Mouse (Mus musculus): ENCODE results near the gene Rnf43. TPM values are rescaled to one million over a fixed set of nuclear protein-coding genes. Genes with fewer than 3 reads are reported as not detected.

The Rnf43 gene
- polyA plus RNA-seq, 1 experiment from 2014 or later = 0.84 TPM

- no peaks in the 10 kb centered on the region for H3K9me3 ChIP-seq (ENCODE audit: control insufficient read depth, low read length)
- H3K27me3 ChIP-seq (ENCODE audit: control insufficient read depth, insufficient read depth, low read length) = no peaks in the 10 kb centered on the region
- no peak for ATAC-seq (ENCODE audit: low FRiP score)
- H3K27ac ChIP-seq = no peak overlapping the region
- H3K4me3 ChIP-seq (replicated peaks; ENCODE audit: low read length) = no peak overlapping the region
- H3K4me2 ChIP-seq (replicated peaks) = no peak overlapping the region
- no peaks in the 10 kb centered on the region for H3K36me3 ChIP-seq (replicated peaks; ENCODE audit: control insufficient read depth, insufficient read depth)
- H3K9ac ChIP-seq = no peak overlapping the region
- 77% methylated on average over 18 of the region's 18 CpGs for WGBS
- no peaks in the 10 kb centered on the region for H3K4me1 ChIP-seq (replicated peaks; ENCODE audit: control insufficient read depth, insufficient read depth, low read length)
- DNase-seq (ENCODE audit: low spot score) = no peak
These were observed 66.5 kb downstream of the Rnf43 start for GRCm38 (mm10) chr11:87728850-87729592.

GRCm38 (mm10) chr11:87729593-87730185 lies 67.2 kb downstream of the Rnf43 start:
- WGBS = 90% methylated on average over 13 of the region's 13 CpGs
- Histone ChIP-seq H3K9ac (no peak overlapping the region), H3K27ac (no peak overlapping the region), H3K27me3 (ENCODE audit: control insufficient read depth, insufficient read depth, low read length) (no peaks in the 10 kb centered on the region), H3K4me1 (replicated peaks; ENCODE audit: control insufficient read depth, insufficient read depth, low read length) (no peaks in the 10 kb centered on the region), H3K4me3 (replicated peaks; ENCODE audit: low read length) (no peak overlapping the region), H3K4me2 (replicated peaks) (no peak overlapping the region), H3K9me3 (ENCODE audit: control insufficient read depth, low read length) (no peaks in the 10 kb centered on the region), H3K36me3 (replicated peaks; ENCODE audit: control insufficient read depth, insufficient read depth) (no peaks in the 10 kb centered on the region)
- no peak for DNase-seq (ENCODE audit: low spot score)
- ATAC-seq (ENCODE audit: low FRiP score) = no peak

- Histone ChIP-seq H3K27me3 (ENCODE audit: control insufficient read depth, insufficient read depth, low read length) (no peaks in the 10 kb centered on the region), H3K9ac (no peak overlapping the region), H3K4me1 (replicated peaks; ENCODE audit: control insufficient read depth, insufficient read depth, low read length) (no peaks in the 10 kb centered on the region), H3K36me3 (replicated peaks; ENCODE audit: control insufficient read depth, insufficient read depth) (no peaks in the 10 kb centered on the region), H3K9me3 (ENCODE audit: control insufficient read depth, low read length) (no peaks in the 10 kb centered on the region), H3K4me3 (replicated peaks; ENCODE audit: low read length) (no peak overlapping the region), H3K4me2 (replicated peaks) (no peak overlapping the region), H3K27ac (no peak overlapping the region)
- 70% methylated on average over 10 of the region's 10 CpGs for WGBS
- DNase-seq (ENCODE audit: low spot score) (no peak), ATAC-seq (ENCODE audit: low FRiP score) (no peak)
These were observed 68.3 kb downstream of the Rnf43 start for GRCm38 (mm10) chr11:87730652-87731310.

- Histone ChIP-seq H3K36me3 (replicated peaks; ENCODE audit: control insufficient read depth, insufficient read depth) (no peaks in the 10 kb centered on the region), H3K27me3 (ENCODE audit: control insufficient read depth, insufficient read depth, low read length) (no peaks in the 10 kb centered on the region), H3K4me1 (replicated peaks; ENCODE audit: control insufficient read depth, insufficient read depth, low read length) (peaks cover 11% of the 10 kb centered on the region), H3K4me2 (replicated peaks) (peak overlapping the region; percentile 11; the same call in 1 of the 2 replicates), H3K9ac (no peak overlapping the region), H3K4me3 (replicated peaks; ENCODE audit: low read length) (no peak overlapping the region), H3K9me3 (ENCODE audit: control insufficient read depth, low read length) (no peaks in the 10 kb centered on the region), H3K27ac (no peak overlapping the region)
- ATAC-seq (ENCODE audit: low FRiP score) (no peak), DNase-seq (ENCODE audit: low spot score) (no peak)
- WGBS = 40% methylated on average over 5 of the region's 5 CpGs
These were observed 71.8 kb downstream of the Rnf43 start for GRCm38 (mm10) chr11:87734346-87734745.

GRCm38 (mm10) chr11:87735691-87736090 lies 73.2 kb downstream of the Rnf43 start:
- peaks cover 11% of the 10 kb centered on the region for H3K4me1 ChIP-seq (replicated peaks; ENCODE audit: control insufficient read depth, insufficient read depth, low read length)
- H3K27me3 ChIP-seq (ENCODE audit: control insufficient read depth, insufficient read depth, low read length) = no peaks in the 10 kb centered on the region
- whole genome bisulfite sequencing = 86% methylated on average over 6 of the region's 6 CpGs
- peaks cover 11% of the 10 kb centered on the region for H3K36me3 ChIP-seq (replicated peaks; ENCODE audit: control insufficient read depth, insufficient read depth)
- H3K9ac ChIP-seq = no peak overlapping the region
- DNase-seq (ENCODE audit: low spot score) = no peak
- no peak overlapping the region for H3K27ac ChIP-seq
- peak overlapping the region; percentile 88; the same call in 1 of the 2 replicates for H3K4me2 ChIP-seq (replicated peaks)
- H3K4me3 ChIP-seq (replicated peaks; ENCODE audit: low read length) = no peak overlapping the region
- no peak for ATAC-seq (ENCODE audit: low FRiP score)
- no peaks in the 10 kb centered on the region for H3K9me3 ChIP-seq (ENCODE audit: control insufficient read depth, low read length)

- peak; percentile 55 for ATAC-seq (ENCODE audit: low FRiP score)
- DNase-seq (ENCODE audit: low spot score) = peak; percentile 51
- Histone ChIP-seq H3K4me3 (replicated peaks; ENCODE audit: low read length) (peak overlapping the region; percentile 76), H3K4me2 (replicated peaks) (peak overlapping the region; percentile 88), H3K4me1 (replicated peaks; ENCODE audit: control insufficient read depth, insufficient read depth, low read length) (peaks cover 11% of the 10 kb centered on the region), H3K27ac (peak overlapping the region; percentile 65), H3K9me3 (ENCODE audit: control insufficient read depth, low read length) (no peaks in the 10 kb centered on the region), H3K36me3 (replicated peaks; ENCODE audit: control insufficient read depth, insufficient read depth) (peaks cover 21% of the 10 kb centered on the region), H3K9ac (peak overlapping the region; percentile 64), H3K27me3 (ENCODE audit: control insufficient read depth, insufficient read depth, low read length) (no peaks in the 10 kb centered on the region)
- WGBS = 3% methylated on average over 31 of the region's 31 CpGs
These were observed 74.2 kb downstream of the Rnf43 start for GRCm38 (mm10) chr11:87736647-87737134.

- Histone ChIP-seq H3K4me3 (replicated peaks; ENCODE audit: low read length) (peak within 1 kb of the TSS; percentile 76), H3K4me1 (replicated peaks; ENCODE audit: control insufficient read depth, insufficient read depth, low read length) (peaks cover 11% of the 10 kb centered on the region), H3K27me3 (ENCODE audit: control insufficient read depth, insufficient read depth, low read length) (no peaks in the 10 kb centered on the region), H3K9me3 (ENCODE audit: control insufficient read depth, low read length) (no peaks in the 10 kb centered on the region), H3K27ac (peak within 1 kb of the TSS; percentile 65), H3K36me3 (replicated peaks; ENCODE audit: control insufficient read depth, insufficient read depth) (peaks cover 26% of the 10 kb centered on the region), H3K4me2 (replicated peaks) (peak within 1 kb of the TSS; percentile 94), H3K9ac (peak within 1 kb of the TSS; percentile 84)
- under 1% methylated on average over 50 of the region's 57 CpGs for WGBS
- ATAC-seq (ENCODE audit: low FRiP score) = peak; percentile 92
- peak; percentile 99 for DNase-seq (ENCODE audit: low spot score)
These were observed 74.7 kb downstream of the Rnf43 start, which contains the start of gene Supt4a for GRCm38 (mm10) chr11:87737175-87737740. Gene Supt4a (plus strand): TSS chr11:87737552.

- H3K36me3 ChIP-seq (replicated peaks; ENCODE audit: control insufficient read depth, insufficient read depth) = peaks cover 59% of the 10 kb centered on the region
- no peaks in the 10 kb centered on the region for H3K27me3 ChIP-seq (ENCODE audit: control insufficient read depth, insufficient read depth, low read length)
- no peaks in the 10 kb centered on the region for H3K4me1 ChIP-seq (replicated peaks; ENCODE audit: control insufficient read depth, insufficient read depth, low read length)
- H3K9ac ChIP-seq = no peak overlapping the region
- no peak overlapping the region for H3K4me2 ChIP-seq (replicated peaks)
- H3K27ac ChIP-seq = no peak overlapping the region
- H3K4me3 ChIP-seq (replicated peaks; ENCODE audit: low read length) = no peak overlapping the region
- DNase-seq (ENCODE audit: low spot score) (no peak), ATAC-seq (ENCODE audit: low FRiP score) (no peak)
- H3K9me3 ChIP-seq (ENCODE audit: control insufficient read depth, low read length) = no peaks in the 10 kb centered on the region
- WGBS = 93% methylated on average over 3 of the region's 3 CpGs
These were observed 81.2 kb downstream of the Rnf43 start for GRCm38 (mm10) chr11:87743691-87744090.

GRCm38 (mm10) chr11:87744964-87745363 lies 82.4 kb downstream of the Rnf43 start:
- peaks cover 54% of the 10 kb centered on the region for H3K36me3 ChIP-seq (replicated peaks; ENCODE audit: control insufficient read depth, insufficient read depth)
- H3K9ac ChIP-seq = no peak overlapping the region
- H3K9me3 ChIP-seq (ENCODE audit: control insufficient read depth, low read length) = no peaks in the 10 kb centered on the region
- DNase-seq (ENCODE audit: low spot score) (no peak), ATAC-seq (ENCODE audit: low FRiP score) (no peak)
- H3K4me3 ChIP-seq (replicated peaks; ENCODE audit: low read length) = no peak overlapping the region
- H3K27ac ChIP-seq = no peak overlapping the region
- H3K4me1 ChIP-seq (replicated peaks; ENCODE audit: control insufficient read depth, insufficient read depth, low read length) = no peaks in the 10 kb centered on the region
- no peaks in the 10 kb centered on the region for H3K27me3 ChIP-seq (ENCODE audit: control insufficient read depth, insufficient read depth, low read length)
- H3K4me2 ChIP-seq (replicated peaks) = no peak overlapping the region
- WGBS = 85% methylated on average over 4 of the region's 4 CpGs
